Mouse (Mus musculus) lung, embryonic 14.5 days (tissue): ENCODE data around the gene Fastkd1. TPM values are rescaled to one million over a fixed set of nuclear protein-coding genes. Genes with fewer than 3 reads are reported as not detected.

Experiments used
- ATAC-seq: fragments of 200-750 bp; cut with Nextera tagmentation; 2 replicates; pipeline ENCODE4 v1.8.0; 2017; ENCODE audit warnings: mild to moderate bottlenecking, moderate TSS enrichment, moderate library complexity; ENCODE audit not compliant: insufficient read depth
- DNase-seq: peaks from one replicate; pipeline ENCODE4 v3.0.0-alpha.2; 2015
- H3K27ac ChIP-seq: fragments of 300-500 bp; sonication (generic); 2 replicates; pipeline ENCODE4 v1.5.1; 2014; ENCODE audit warnings: low read depth, mild to moderate bottlenecking, moderate library complexity
- H3K27me3 ChIP-seq: fragments of 300-500 bp; sonication (generic); 2 replicates; pipeline ENCODE4 v1.6.1; 2014; ENCODE audit warnings: low read length, control low read depth; ENCODE audit not compliant: insufficient read depth
- H3K36me3 ChIP-seq: fragments of 300-500 bp; sonication (generic); 2 replicates; pipeline ENCODE4 v1.6.1; 2014; ENCODE audit warnings: control low read depth; ENCODE audit not compliant: insufficient read depth
- H3K4me1 ChIP-seq: fragments of 300-500 bp; sonication (generic); 2 replicates; pipeline ENCODE4 v1.6.1; 2014; ENCODE audit warnings: antibody characterized with exemption, control low read depth; ENCODE audit not compliant: insufficient read depth
- H3K4me2 ChIP-seq: fragments of 300-500 bp; sonication (generic); 2 replicates; pipeline ENCODE4 v1.6.1; 2014; ENCODE audit warnings: mild to moderate bottlenecking
- H3K4me3 ChIP-seq: fragments of 300-500 bp; sonication (generic); 2 replicates; pipeline ENCODE4 v1.5.1; 2014; ENCODE audit warnings: low read depth, low read length
- H3K9ac ChIP-seq: fragments of 300-500 bp; sonication (generic); 2 replicates; pipeline ENCODE4 v1.6.1; 2014
- H3K9me3 ChIP-seq: fragments of 300-500 bp; sonication (generic); 2 replicates; pipeline ENCODE4 v1.6.1; 2016; ENCODE audit warnings: low read depth, low read length, control low read depth
- CTCF ChIP-seq: IDR thresholded peaks from 2 replicates; pipeline ENCODE4 v1.5.1; 2016; ENCODE audit warnings: antibody characterized with exemption, low read depth
- WGBS: fragments of 180-500 bp; shearing (Covaris S2); extraction: QIAGEN DNeasy Blood & Tissue Kit; methylation state at CpG from one replicate; pipeline ENCODE4 v1.1.7; 2014; 5-methylcytosine and 5-hydroxymethylcytosine counted together
- polyA plus RNA-seq: library from polyadenylated mRNA; unstranded; fragments of >200 nt; fragmentation: Nextera tagmentation; extraction: Ambion mirVana; gene quantifications from 2 replicates; pipeline ENCODE4 v1.2.1, GENCODE M21; 2014

Gene Fastkd1
- polyA plus RNA-seq = 14.6 and 15.3 TPM in 2 replicates

- no peaks in the 10 kb centered on the region for H3K27me3 ChIP-seq
- TF ChIP-seq CTCF = no peak
- WGBS = under 1% methylated on average over 39 of the region's 39 CpGs
- peak; percentile 93 for DNase-seq
- ATAC-seq = peak; percentile 99
- H3K36me3 ChIP-seq = no peaks in the 10 kb centered on the region; the same call in 1 of the 2 replicates
- H3K4me1 ChIP-seq = no peaks in the 10 kb centered on the region
- H3K27ac ChIP-seq = peak within 1 kb of the TSS; percentile 85
- peak within 1 kb of the TSS; percentile 72 for H3K9ac ChIP-seq
- H3K9me3 ChIP-seq = no peaks in the 10 kb centered on the region
- H3K4me3 ChIP-seq = peak within 1 kb of the TSS; percentile 77
- peak within 1 kb of the TSS; percentile 72 for H3K4me2 ChIP-seq
Measured at GRCm38 (mm10) chr2:69712981-69713625, at the start of gene Fastkd1. TSS of gene Fastkd1 (minus strand) at chr2:69713516.

- Histone ChIP-seq H3K9ac (no peak overlapping the region), H3K36me3 (no peaks in the 10 kb centered on the region), H3K4me1 (no peaks in the 10 kb centered on the region), H3K9me3 (no peaks in the 10 kb centered on the region), H3K27me3 (no peaks in the 10 kb centered on the region), H3K27ac (no peak overlapping the region), H3K4me2 (no peak overlapping the region), H3K4me3 (no peak overlapping the region)
- DNase-seq (no peak), ATAC-seq (no peak)
- no peak for TF ChIP-seq CTCF
- 81% methylated on average over 5 of the region's 5 CpGs for WGBS
Measured at GRCm38 (mm10) chr2:69760980-69761379, 47.7 kb upstream of the Fastkd1 start.

- Histone ChIP-seq H3K4me3 (no peak overlapping the region), H3K27me3 (no peaks in the 10 kb centered on the region), H3K9me3 (peaks cover 5% of the 10 kb centered on the region; the same call in 1 of the 2 replicates), H3K4me1 (no peaks in the 10 kb centered on the region), H3K9ac (no peak overlapping the region), H3K27ac (no peak overlapping the region), H3K4me2 (no peak overlapping the region), H3K36me3 (peaks cover 71% of the 10 kb centered on the region)
- ATAC-seq = no peak
- peak; percentile 52 for TF ChIP-seq CTCF
- WGBS = 92% methylated on average over 1 of the region's 1 CpGs
- no peak for DNase-seq
Measured at GRCm38 (mm10) chr2:69745091-69745490, 31.8 kb upstream of the Fastkd1 start.

GRCm38 (mm10) chr2:69723519-69723825, 10.2 kb upstream of the Fastkd1 start:
- no peaks in the 10 kb centered on the region for H3K4me1 ChIP-seq
- H3K4me2 ChIP-seq = peak overlapping the region; percentile 73
- peak overlapping the region; percentile 96 for H3K4me3 ChIP-seq
- H3K36me3 ChIP-seq = peaks cover 4% of the 10 kb centered on the region; the same call in 1 of the 2 replicates
- peak overlapping the region; percentile 89 for H3K27ac ChIP-seq
- H3K27me3 ChIP-seq = no peaks in the 10 kb centered on the region
- WGBS = under 1% methylated on average over 13 of the region's 13 CpGs
- DNase-seq (peak; percentile 49), ATAC-seq (no peak)
- peak overlapping the region; percentile 92 for H3K9ac ChIP-seq
- H3K9me3 ChIP-seq = no peaks in the 10 kb centered on the region
- TF ChIP-seq CTCF = no peak

- Histone ChIP-seq H3K9me3 (no peaks in the 10 kb centered on the region), H3K4me1 (no peaks in the 10 kb centered on the region), H3K4me3 (peak overlapping the region; percentile 96), H3K27ac (peak overlapping the region; percentile 89), H3K4me2 (peak overlapping the region; percentile 73), H3K36me3 (peaks cover 4% of the 10 kb centered on the region; the same call in 1 of the 2 replicates), H3K9ac (peak overlapping the region; percentile 92), H3K27me3 (no peaks in the 10 kb centered on the region)
- ATAC-seq (peak; percentile 97), DNase-seq (peak; percentile 97)
- no peak for TF ChIP-seq CTCF
- under 1% methylated on average over 82 of the region's 91 CpGs for WGBS
Measured at GRCm38 (mm10) chr2:69722650-69723518, 9.6 kb upstream of the Fastkd1 start.

- H3K36me3 ChIP-seq = peaks cover 4% of the 10 kb centered on the region; the same call in 1 of the 2 replicates
- 4% methylated on average over 12 of the region's 12 CpGs for WGBS
- H3K27ac ChIP-seq = peak within 1 kb of the TSS; percentile 89
- peak within 1 kb of the TSS; percentile 96 for H3K4me3 ChIP-seq
- peak within 1 kb of the TSS; percentile 73 for H3K4me2 ChIP-seq
- DNase-seq = no peak
- H3K9me3 ChIP-seq = no peaks in the 10 kb centered on the region
- no peaks in the 10 kb centered on the region for H3K4me1 ChIP-seq
- ATAC-seq = peak; percentile 30
- no peaks in the 10 kb centered on the region for H3K27me3 ChIP-seq
- TF ChIP-seq CTCF = no peak
- peak within 1 kb of the TSS; percentile 92 for H3K9ac ChIP-seq
Measured at GRCm38 (mm10) chr2:69722273-69722649, 8.9 kb upstream of the Fastkd1 start, which contains the start of gene Ppig. TSS of gene Ppig (plus strand) at chr2:69722545.

GRCm38 (mm10) chr2:69719121-69719520, 5.8 kb upstream of the Fastkd1 start:
- Histone ChIP-seq H3K4me3 (no peak overlapping the region), H3K4me1 (no peaks in the 10 kb centered on the region), H3K4me2 (no peak overlapping the region), H3K27me3 (no peaks in the 10 kb centered on the region), H3K36me3 (no peaks in the 10 kb centered on the region), H3K9ac (no peak overlapping the region), H3K9me3 (no peaks in the 10 kb centered on the region), H3K27ac (no peak overlapping the region)
- ATAC-seq (no peak), DNase-seq (no peak)
- WGBS = 91% methylated on average over 1 of the region's 1 CpGs
- TF ChIP-seq CTCF = no peak
